9 mouse cellular contexts compared by ENCODE assay signal in the genomic region with DNA sequence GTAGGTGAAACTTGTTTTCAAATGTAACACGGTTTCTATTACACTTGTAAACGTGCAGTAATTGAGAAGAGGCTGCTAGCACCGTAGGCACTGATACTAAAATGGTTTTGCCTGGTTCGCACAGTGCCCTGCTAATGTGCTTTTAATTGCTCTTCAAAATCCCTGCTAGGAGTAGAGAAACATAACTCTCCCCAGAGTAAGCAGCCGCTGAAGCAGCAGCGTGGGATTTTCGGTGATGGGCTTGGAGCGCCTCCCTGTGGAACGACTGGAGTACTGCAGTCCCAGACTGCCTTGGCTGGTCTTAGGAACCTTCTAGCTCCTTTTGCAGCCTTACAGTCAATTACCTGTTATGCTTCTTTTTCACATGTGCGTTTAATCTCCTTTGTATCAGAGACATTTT.
A peak's percentile ranks its signal among the peaks of the same experiment; 100 is the strongest.
DNase-seq lines count a peak whose midpoint lies in the region; ATAC-seq and TF ChIP-seq lines count a peak whose summit lies in the region.
"Had no signal": no experiment of that assay in that cellular context is flagged by ENCODE, and none has a peak within 500 bp of the region (broad histone marks: within the 10 kb centered on the region; RNA-seq: fewer than 3 reads in every experiment).

No protein-coding gene starts in this region.

- no peaks in the 10 kb centered on the region for H3K4me1 ChIP-seq in embryonic fibroblast, embryonic 13.5 days (ENCODE audit: control insufficient read depth, insufficient read depth, low read length)
- H3K4me1 ChIP-seq in midbrain, embryonic 16.5 days (ENCODE audit: control insufficient read depth, insufficient read depth, low read length), result no peaks in the 10 kb centered on the region

- H3K27me3 ChIP-seq in midbrain, embryonic 16.5 days (ENCODE audit: control insufficient read depth, insufficient read depth, low read depth, low read length), result no peaks in the 10 kb centered on the region

- no peak overlapping the region for H3K4me2 ChIP-seq in midbrain, embryonic 16.5 days (ENCODE audit: low read length)

- H3K36me3 ChIP-seq in midbrain, embryonic 16.5 days (ENCODE audit: control insufficient read depth, insufficient read depth, low read length), result no peaks in the 10 kb centered on the region

- H3K9me3 ChIP-seq in midbrain, embryonic 16.5 days (replicated peaks; ENCODE audit: control insufficient read depth, low read length, poor library complexity, severe bottlenecking), result no peaks in the 10 kb centered on the region

- no peak for TF ChIP-seq POLR2A in embryonic fibroblast, embryonic 13.5 days (IDR thresholded peaks at IDR 0.05; ENCODE audit: low read depth, low read length)

- TF ChIP-seq CTCF in embryonic fibroblast, embryonic 13.5 days (IDR thresholded peaks at IDR 0.05; ENCODE audit: borderline replicate concordance, insufficient read depth, low read length), result peak; percentile 51; the same call in 1 of the 2 replicates
- TF ChIP-seq CTCF in layer of hippocampus, adult 2 months (conservative IDR thresholded peaks at IDR 0.05), result peak; percentile 97

- ATAC-seq in midbrain, embryonic 16.5 days, result peak; percentile 66
- ATAC-seq in monocyte, adult 5-6 weeks (replicated peaks; ENCODE audit: insufficient number of reproducible peaks, low FRiP score, low TSS enrichment, poor library complexity, severe bottlenecking), result no peak
- no peak for ATAC-seq in activated CD4-positive, CD25-positive, alpha-beta regulatory T cell, adult 4 months

- 18% methylated on average over 10 of the region's 10 CpGs for WGBS in midbrain, embryonic 16.5 days

- no peak overlapping the region for H3K4me3 ChIP-seq in embryonic fibroblast, embryonic 13.5 days (ENCODE audit: insufficient read depth, low read length)
- no peak overlapping the region for H3K4me3 ChIP-seq in layer of hippocampus, adult 2 months
- no peak overlapping the region for H3K4me3 ChIP-seq in midbrain, embryonic 16.5 days (ENCODE audit: low read depth, low read length)
- H3K4me3 ChIP-seq: erythroblast, embryonic 14.5 days had no signal

- DNase-seq in kidney, postnatal 4 days, result peak; percentile 40 to 41
- no peak for DNase-seq in kidney, postnatal 25 days
- DNase-seq in R1 (ENCODE audit: low read depth, low spot score), result peak; percentile 54
- DNase-seq in layer of hippocampus, adult 2 months (ENCODE audit: low spot score in 2 of 2), result peak; percentile 46 to 76

- no peak overlapping the region for H3K27ac ChIP-seq in embryonic fibroblast, embryonic 13.5 days (ENCODE audit: insufficient read depth, low read length)
- H3K27ac ChIP-seq in layer of hippocampus, adult 2 months, result no peak overlapping the region
- H3K27ac ChIP-seq in midbrain, embryonic 16.5 days (ENCODE audit: low read length), result no peak overlapping the region

- H3K9ac ChIP-seq in midbrain, embryonic 16.5 days (ENCODE audit: low read depth, low read length), result no peak overlapping the region

Comparison
In these comparisons a context has a peak if more than half of its experiments do, and no peak if none do; other contexts are left out.
1. DNase-seq: peak in kidney, postnatal 4 days (2 of 2), R1 (single experiment) and layer of hippocampus, adult 2 months (2 of 2); none in kidney, postnatal 25 days (0 of 2).